Mouse (Mus musculus) cerebellum, postnatal 25 days (tissue): ENCODE results near the gene Krtap4-2.
"Not testable (repeated sequence)": the region's sequence is repeated elsewhere in the genome, so short reads cannot be mapped to it uniquely, and the experiment has no call there.

Source experiments
- DNase-seq, 2 experiments: peaks; one replicate each; pipeline ENCODE4 v3.0.0; 2021; ENCODE audit warnings: mixed read lengths in 2 of 2

Gene Krtap4-2

GRCm38 (mm10) chr11:99634653-99635134, at the start of gene Krtap4-2:
TSS of gene Krtap4-2 (minus strand) at chr11:99635084.
- DNase-seq = no peak

GRCm38 (mm10) chr11:99683481-99683880, 48.6 kb upstream of the Krtap4-2 start:
- no peak for DNase-seq

- DNase-seq = no peak
Measured at GRCm38 (mm10) chr11:99665860-99666259, 31.0 kb upstream of the Krtap4-2 start, which contains the start of gene Krtap4-6. TSS of gene Krtap4-6 (minus strand) at chr11:99665960.

- no peak for DNase-seq
Measured at GRCm38 (mm10) chr11:99662802-99663201, 27.9 kb upstream of the Krtap4-2 start.

- DNase-seq = no peak
Measured at GRCm38 (mm10) chr11:99659256-99659655, 24.4 kb upstream of the Krtap4-2 start.

GRCm38 (mm10) chr11:99658467-99659010, 23.7 kb upstream of the Krtap4-2 start, which contains the start of gene Gm11563:
TSS of gene Gm11563 (minus strand) at chr11:99658960.
- not testable (repeated sequence) for DNase-seq

- DNase-seq = no peak
Measured at GRCm38 (mm10) chr11:99657051-99657450, 22.2 kb upstream of the Krtap4-2 start.

- no peak for DNase-seq
Measured at GRCm38 (mm10) chr11:99650136-99650535, 15.3 kb upstream of the Krtap4-2 start, which contains the start of gene Gm11555. TSS of gene Gm11555 (minus strand) at chr11:99650236.

GRCm38 (mm10) chr11:99646444-99646843, 11.6 kb upstream of the Krtap4-2 start:
- DNase-seq = no peak

- no peak for DNase-seq
Measured at GRCm38 (mm10) chr11:99644351-99644750, 9.5 kb upstream of the Krtap4-2 start.

GRCm38 (mm10) chr11:99643635-99644139, 8.8 kb upstream of the Krtap4-2 start, which contains the start of gene Krtap4-7:
TSS of gene Krtap4-7 (minus strand) at chr11:99644089.
- DNase-seq = not testable (repeated sequence)

- no peak for DNase-seq
Measured at GRCm38 (mm10) chr11:99640926-99641325, 6.0 kb upstream of the Krtap4-2 start.

GRCm38 (mm10) chr11:99637086-99637485, 2.2 kb upstream of the Krtap4-2 start:
- no peak for DNase-seq

GRCm38 (mm10) chr11:99633293-99633692, 1.6 kb downstream of the Krtap4-2 start:
- no peak for DNase-seq

GRCm38 (mm10) chr11:99630890-99631289, 4.0 kb downstream of the Krtap4-2 start:
- no peak for DNase-seq

- DNase-seq = no peak
Measured at GRCm38 (mm10) chr11:99628138-99628537, 6.7 kb downstream of the Krtap4-2 start, which contains the start of gene Krtap4-1. TSS of gene Krtap4-1 (minus strand) at chr11:99628238.

GRCm38 (mm10) chr11:99620335-99620734, 14.5 kb downstream of the Krtap4-2 start, which contains the start of gene Gm11562:
TSS of gene Gm11562 (minus strand) at chr11:99620435.
- no peak for DNase-seq

GRCm38 (mm10) chr11:99614796-99615363, 20.0 kb downstream of the Krtap4-2 start, which contains the start of gene Krtap2-4:
TSS of gene Krtap2-4 (minus strand) at chr11:99614846.
- no peak for DNase-seq

GRCm38 (mm10) chr11:99610089-99610488, 24.8 kb downstream of the Krtap4-2 start, which contains the start of gene Gm11937:
TSS of gene Gm11937 (minus strand) at chr11:99610189.
- not testable (repeated sequence) for DNase-seq

- peak; percentile 9 to 18 for DNase-seq
Measured at GRCm38 (mm10) chr11:99609126-99609525, 25.8 kb downstream of the Krtap4-2 start.

GRCm38 (mm10) chr11:99603208-99603607, 31.7 kb downstream of the Krtap4-2 start, which contains the start of gene Gm11938:
TSS of gene Gm11938 (minus strand) at chr11:99603308.
- not testable (repeated sequence) for DNase-seq

- not testable (repeated sequence) for DNase-seq
Measured at GRCm38 (mm10) chr11:99597742-99598141, 37.1 kb downstream of the Krtap4-2 start, which contains the start of gene Krtap9-3. TSS of gene Krtap9-3 (minus strand) at chr11:99598105.

GRCm38 (mm10) chr11:99590981-99591380, 43.9 kb downstream of the Krtap4-2 start, which contains the start of gene Krtap1-3:
TSS of gene Krtap1-3 (minus strand) at chr11:99591339.
- DNase-seq = no peak
